Mouse (Mus musculus) megakaryocyte-erythroid progenitor cell, adult 5-6 weeks (primary cell): ENCODE measurements around the gene Olfr127. TPM values are rescaled to one million over a fixed set of nuclear protein-coding genes. Genes with fewer than 3 reads are reported as not detected.
"Not testable (repeated sequence)": the region's sequence is repeated elsewhere in the genome, so short reads cannot be mapped to it uniquely, and the experiment has no call there.

Source experiments
- ATAC-seq: replicated peaks from 2 replicates; pipeline ENCODE4 v1.8.0; 2016; ENCODE audit warnings: mild to moderate bottlenecking, inconsistent platforms; ENCODE audit not compliant: severe bottlenecking, poor library complexity, low FRiP score, low TSS enrichment
- total RNA-seq, 2 experiments: library from RNA; stranded (forward) in 1 of 2; stranded (reverse) in 1 of 2; fragments of 200-1000, 215-1000 nt in 1 of 2; fragments of >200 nt in 1 of 2; fragmentation: Nextera tagmentation in 1 of 2; gene quantifications; 2 replicates each; pipeline ENCODE4 v1.2.3; 2014 to 2017

Olfr127 gene
- not detected in 2 replicates for total RNA-seq (2014; fragmentation: Nextera tagmentation)
- not detected in 2 replicates for total RNA-seq (2017)

- ATAC-seq, result no peak
These were observed at the start of gene Olfr127 for GRCm38 (mm10) chr17:37900137-37900536. Olfr127 (plus strand) TSS chr17:37900437.

- ATAC-seq, result no peak
These were observed 36.3 kb upstream of the Olfr127 start for GRCm38 (mm10) chr17:37863901-37864300.

GRCm38 (mm10) chr17:37869676-37870205 lies 30.5 kb upstream of the Olfr127 start:
- no peak for ATAC-seq

GRCm38 (mm10) chr17:37873830-37874229 lies 26.4 kb upstream of the Olfr127 start:
- ATAC-seq, result no peak

GRCm38 (mm10) chr17:37906821-37907220 lies 6.6 kb downstream of the Olfr127 start:
- not testable (repeated sequence) for ATAC-seq

GRCm38 (mm10) chr17:37920248-37920647 lies 20.0 kb downstream of the Olfr127 start, which contains the start of gene Olfr128:
Olfr128 (plus strand) TSS chr17:37920548.
- no peak for ATAC-seq

- ATAC-seq, result no peak
These were observed 52.7 kb downstream of the Olfr127 start, which contains the start of gene Olfr761 for GRCm38 (mm10) chr17:37952979-37953378. Olfr761 (minus strand) TSS chr17:37953079.

Other genes with a start within 250 kb of the Olfr127 start
- not detected in 2 replicates for gene Olfr117, start 236.7 kb upstream of the Olfr127 start, total RNA-seq (2014; fragmentation: Nextera tagmentation)
- gene Olfr117, start 236.7 kb upstream of the Olfr127 start, total RNA-seq (2017), result not detected in 2 replicates
- gene Olfr118, start 233.4 kb upstream of the Olfr127 start, total RNA-seq (2014; fragmentation: Nextera tagmentation), result not detected in 2 replicates
- not detected in 2 replicates for gene Olfr118, start 233.4 kb upstream of the Olfr127 start, total RNA-seq (2017)
- not detected in 2 replicates for gene Olfr119, start 203.9 kb upstream of the Olfr127 start, total RNA-seq (2014; fragmentation: Nextera tagmentation)
- not detected in 2 replicates for gene Olfr119, start 203.9 kb upstream of the Olfr127 start, total RNA-seq (2017)
- gene Olfr120, start 178.6 kb upstream of the Olfr127 start, total RNA-seq (2014; fragmentation: Nextera tagmentation), result not detected in 2 replicates
- not detected in 2 replicates for gene Olfr120, start 178.6 kb upstream of the Olfr127 start, total RNA-seq (2017)
- gene Olfr121, start 151.6 kb upstream of the Olfr127 start, total RNA-seq (2014; fragmentation: Nextera tagmentation), result not detected in 2 replicates
- not detected in 2 replicates for gene Olfr121, start 151.6 kb upstream of the Olfr127 start, total RNA-seq (2017)
- not detected in 2 replicates for gene Olfr122, start 131.8 kb upstream of the Olfr127 start, total RNA-seq (2014; fragmentation: Nextera tagmentation)
- not detected in 2 replicates for gene Olfr122, start 131.8 kb upstream of the Olfr127 start, total RNA-seq (2017)
- not detected in 2 replicates for gene Olfr123, start 106.9 kb upstream of the Olfr127 start, total RNA-seq (2014; fragmentation: Nextera tagmentation)
- gene Olfr123, start 106.9 kb upstream of the Olfr127 start, total RNA-seq (2017), result not detected in 2 replicates
- gene Olfr124, start 100.5 kb upstream of the Olfr127 start, total RNA-seq (2014; fragmentation: Nextera tagmentation), result not detected in 2 replicates
- not detected in 2 replicates for gene Olfr124, start 100.5 kb upstream of the Olfr127 start, total RNA-seq (2017)
- gene Olfr125, start 67.5 kb upstream of the Olfr127 start, total RNA-seq (2014; fragmentation: Nextera tagmentation), result not detected in 2 replicates
- gene Olfr125, start 67.5 kb upstream of the Olfr127 start, total RNA-seq (2017), result not detected in 2 replicates
- gene Olfr126, start 53.0 kb upstream of the Olfr127 start, total RNA-seq (2014; fragmentation: Nextera tagmentation), result not detected in 2 replicates
- gene Olfr126, start 53.0 kb upstream of the Olfr127 start, total RNA-seq (2017), result not detected in 2 replicates
- not detected in 2 replicates for gene Olfr128, start 20.1 kb downstream of the Olfr127 start, total RNA-seq (2014; fragmentation: Nextera tagmentation)
- not detected in 2 replicates for gene Olfr128, start 20.1 kb downstream of the Olfr127 start, total RNA-seq (2017)
- not detected in 2 replicates for gene Olfr761, start 52.6 kb downstream of the Olfr127 start, total RNA-seq (2014; fragmentation: Nextera tagmentation)
- gene Olfr761, start 52.6 kb downstream of the Olfr127 start, total RNA-seq (2017), result not detected in 2 replicates
- not detected in 2 replicates for gene Olfr129, start 159.6 kb downstream of the Olfr127 start, total RNA-seq (2014; fragmentation: Nextera tagmentation)
- gene Olfr129, start 159.6 kb downstream of the Olfr127 start, total RNA-seq (2017), result not detected in 2 replicates
- gene Olfr130, start 163.5 kb downstream of the Olfr127 start, total RNA-seq (2014; fragmentation: Nextera tagmentation), result not detected in 2 replicates
- not detected in 2 replicates for gene Olfr130, start 163.5 kb downstream of the Olfr127 start, total RNA-seq (2017)
- gene Olfr131, start 188.3 kb downstream of the Olfr127 start, total RNA-seq (2014; fragmentation: Nextera tagmentation), result not detected in 2 replicates
- not detected in 2 replicates for gene Olfr131, start 188.3 kb downstream of the Olfr127 start, total RNA-seq (2017)
- gene Olfr132, start 234.1 kb downstream of the Olfr127 start, total RNA-seq (2014; fragmentation: Nextera tagmentation), result not detected in 2 replicates
- not detected in 2 replicates for gene Olfr132, start 234.1 kb downstream of the Olfr127 start, total RNA-seq (2017)
- gene Olfr133, start 244.8 kb downstream of the Olfr127 start, total RNA-seq (2014; fragmentation: Nextera tagmentation), result not detected in 2 replicates
- gene Olfr133, start 244.8 kb downstream of the Olfr127 start, total RNA-seq (2017), result not detected in 2 replicates